Mouse (Mus musculus): ENCODE data around the gene Myo9b. TPM values are rescaled to one million over a fixed set of nuclear protein-coding genes. Genes with fewer than 3 reads are reported as not detected.

The Myo9b gene
- polyA plus RNA-seq, 1 experiment from 2014 or later = 30.4 TPM

DNA sequence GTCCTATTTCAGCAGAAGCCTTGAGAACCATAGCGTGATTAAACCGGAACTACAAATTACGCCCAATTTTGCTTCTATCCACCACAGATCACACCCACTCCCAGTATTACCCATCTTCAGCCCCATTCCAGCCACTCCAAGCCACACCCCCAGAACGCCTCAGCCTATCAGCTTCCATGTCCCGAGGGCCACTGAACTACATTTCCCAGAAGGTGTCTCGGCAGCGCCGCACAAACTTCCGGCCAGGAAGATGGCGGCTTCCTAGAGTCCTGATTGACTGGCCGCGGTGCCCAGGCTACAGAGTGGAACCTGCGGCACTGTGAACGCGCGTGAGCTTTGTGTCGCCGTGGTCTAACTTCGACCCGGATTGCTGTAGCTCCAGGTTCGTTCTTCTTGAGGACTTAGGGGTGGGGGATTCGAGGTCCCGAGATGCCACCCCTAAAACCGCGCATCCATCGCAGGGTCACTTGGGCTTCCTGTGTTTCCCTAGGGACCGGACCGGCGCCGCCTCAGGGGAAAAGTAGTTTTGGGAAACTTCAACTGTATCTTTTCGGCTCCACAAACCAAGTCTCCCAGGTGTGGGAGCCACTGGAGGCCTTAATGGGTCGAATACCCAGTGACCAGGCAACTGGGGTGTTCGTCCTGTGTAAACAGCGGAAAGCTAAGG, 124.3 kb downstream of the Myo9b start, which contains the start of gene Babam1:
Gene Babam1, plus strand, starts transcription at position 223 of the 667 bp plus-strand sequence.
- H3K27ac ChIP-seq = peak within 1 kb of the TSS; percentile 52

DNA sequence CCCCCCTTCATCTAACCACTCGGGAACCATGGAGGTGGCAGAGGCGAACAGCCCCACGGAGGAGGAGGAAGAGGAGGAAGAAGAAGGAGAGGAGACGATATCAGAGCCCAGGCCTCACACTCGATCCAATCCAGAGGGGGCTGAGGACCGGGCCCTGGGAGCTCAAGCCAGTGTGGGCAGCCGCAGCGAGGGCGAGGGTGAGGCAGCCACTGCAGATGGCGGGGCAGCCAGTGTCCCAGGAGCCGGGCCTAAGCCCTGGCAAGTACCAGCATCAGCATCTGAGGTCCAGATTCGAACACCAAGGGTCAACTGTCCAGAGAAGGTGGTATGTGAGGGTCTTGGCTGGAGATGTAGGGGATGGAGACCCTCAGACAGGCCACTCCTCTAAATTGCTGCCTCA, 125.2 kb downstream of the Myo9b start:
- Histone ChIP-seq H3K36me3 (peaks cover 13% of the 10 kb centered on the region), H3K9ac (peak overlapping the region; percentile 83), H3K4me2 (replicated peaks) (peak overlapping the region; percentile 95), H3K4me3 (peak overlapping the region; percentile 78), H3K4me1 (peaks cover 8% of the 10 kb centered on the region), H3K27me3 (no peaks in the 10 kb centered on the region), H3K27ac (no peak overlapping the region), H3K9me3 (replicated peaks) (no peaks in the 10 kb centered on the region)
- 85% methylated on average over 12 of the region's 12 CpGs for WGBS
- no peak for ATAC-seq (ENCODE audit: low FRiP score)

More for the DNA sequence above, 124.3 kb downstream of the Myo9b start, which contains the start of gene Babam1:
- Histone ChIP-seq H3K9me3 (replicated peaks) (no peaks in the 10 kb centered on the region), H3K4me2 (replicated peaks) (peak within 1 kb of the TSS; percentile 95), H3K27me3 (no peaks in the 10 kb centered on the region), H3K4me1 (peaks cover 8% of the 10 kb centered on the region), H3K9ac (peak within 1 kb of the TSS; percentile 83), H3K36me3 (peaks cover 13% of the 10 kb centered on the region), H3K4me3 (peak within 1 kb of the TSS; percentile 78)
- peak; percentile 97 for ATAC-seq (ENCODE audit: low FRiP score)
- WGBS = under 1% methylated on average over 34 of the region's 34 CpGs

DNA sequence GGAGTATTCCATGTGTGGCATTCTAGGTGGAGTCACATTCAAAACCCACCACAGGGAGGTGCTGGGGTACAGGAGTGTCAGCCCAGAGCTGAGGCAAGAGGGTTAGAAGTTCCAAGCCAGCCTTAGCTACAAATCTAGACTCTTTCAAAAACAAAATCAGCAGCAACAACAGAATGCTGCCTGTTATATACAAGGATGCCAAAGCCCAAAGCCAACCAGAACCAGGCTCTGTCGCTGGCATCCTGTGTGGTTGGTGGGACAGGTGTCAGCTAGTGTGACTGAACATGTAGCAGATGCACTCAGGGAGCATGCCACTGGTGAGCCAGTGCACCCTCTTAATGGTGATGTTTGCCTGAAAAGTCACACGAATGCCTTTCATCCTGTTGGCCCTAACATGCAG, 128.3 kb downstream of the Myo9b start:
- H3K27me3 ChIP-seq = no peaks in the 10 kb centered on the region
- H3K4me2 ChIP-seq (replicated peaks) = no peak overlapping the region
- ATAC-seq (ENCODE audit: low FRiP score) = no peak
- H3K4me1 ChIP-seq = peaks cover 8% of the 10 kb centered on the region
- 80% methylated on average over 2 of the region's 2 CpGs for WGBS
- peaks cover 17% of the 10 kb centered on the region for H3K36me3 ChIP-seq
- H3K9ac ChIP-seq = no peak overlapping the region
- no peaks in the 10 kb centered on the region for H3K9me3 ChIP-seq (replicated peaks)
- no peak overlapping the region for H3K27ac ChIP-seq
- H3K4me3 ChIP-seq = no peak overlapping the region

DNA sequence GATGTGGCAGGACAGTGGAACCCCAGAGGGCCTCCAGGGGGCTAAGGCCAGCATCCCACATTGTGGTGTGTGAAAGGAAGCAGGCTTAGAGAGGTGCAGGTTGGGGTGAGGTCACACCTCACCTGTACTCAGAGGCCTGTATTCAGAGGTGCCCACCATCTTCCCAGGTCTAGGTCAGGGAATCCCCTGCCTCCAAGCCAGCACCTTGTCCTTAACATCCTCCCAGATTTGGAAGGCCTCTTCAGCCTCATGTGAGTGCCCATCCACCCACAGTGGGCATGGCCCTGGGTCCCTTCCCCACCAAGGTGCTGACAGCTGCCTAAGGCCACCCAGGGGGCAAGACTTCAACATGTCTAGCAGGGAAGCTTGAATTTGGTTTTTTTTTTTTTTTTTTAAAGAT, 128.9 kb downstream of the Myo9b start:
- ATAC-seq (ENCODE audit: low FRiP score) = no peak
- H3K9ac ChIP-seq = no peak overlapping the region
- H3K27me3 ChIP-seq = no peaks in the 10 kb centered on the region
- no peak overlapping the region for H3K4me3 ChIP-seq
- H3K4me1 ChIP-seq = peaks cover 14% of the 10 kb centered on the region
- H3K4me2 ChIP-seq (replicated peaks) = no peak overlapping the region
- peaks cover 17% of the 10 kb centered on the region for H3K36me3 ChIP-seq
- H3K9me3 ChIP-seq (replicated peaks) = no peaks in the 10 kb centered on the region
- no peak overlapping the region for H3K27ac ChIP-seq

DNA sequence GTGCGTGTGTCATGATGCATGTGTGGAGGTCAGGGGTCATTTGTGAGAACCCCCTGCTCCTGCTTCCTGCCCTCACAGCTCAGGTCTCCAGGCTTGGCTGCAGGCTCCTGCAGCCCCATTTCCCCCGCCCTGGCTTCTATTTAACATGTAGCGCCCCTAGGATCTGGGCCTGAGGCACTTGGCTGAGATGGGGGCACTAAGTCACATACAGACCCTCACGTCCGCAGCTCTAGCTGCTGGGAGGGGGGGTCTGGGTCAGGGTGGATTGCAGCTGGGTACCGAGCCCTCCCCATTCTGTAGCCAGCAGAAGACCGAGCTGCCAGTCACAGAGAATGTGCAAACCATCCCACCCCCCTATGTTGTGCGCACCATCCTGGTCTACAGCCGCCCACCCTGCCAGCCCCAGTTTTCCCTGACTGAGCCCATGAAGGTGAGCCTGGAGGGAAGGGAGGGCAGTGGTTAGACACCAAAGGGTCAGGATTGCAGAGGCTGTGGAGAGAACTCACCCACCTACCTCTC, 130.0 kb downstream of the Myo9b start:
- peaks cover 20% of the 10 kb centered on the region for H3K4me1 ChIP-seq
- no peaks in the 10 kb centered on the region for H3K9me3 ChIP-seq (replicated peaks)
- no peak for ATAC-seq (ENCODE audit: low FRiP score)
- H3K27ac ChIP-seq = no peak overlapping the region
- H3K4me2 ChIP-seq (replicated peaks) = no peak overlapping the region
- no peaks in the 10 kb centered on the region for H3K27me3 ChIP-seq
- no peak overlapping the region for H3K4me3 ChIP-seq
- 83% methylated on average over 9 of the region's 9 CpGs for WGBS
- H3K9ac ChIP-seq = no peak overlapping the region
- peaks cover 17% of the 10 kb centered on the region for H3K36me3 ChIP-seq

DNA sequence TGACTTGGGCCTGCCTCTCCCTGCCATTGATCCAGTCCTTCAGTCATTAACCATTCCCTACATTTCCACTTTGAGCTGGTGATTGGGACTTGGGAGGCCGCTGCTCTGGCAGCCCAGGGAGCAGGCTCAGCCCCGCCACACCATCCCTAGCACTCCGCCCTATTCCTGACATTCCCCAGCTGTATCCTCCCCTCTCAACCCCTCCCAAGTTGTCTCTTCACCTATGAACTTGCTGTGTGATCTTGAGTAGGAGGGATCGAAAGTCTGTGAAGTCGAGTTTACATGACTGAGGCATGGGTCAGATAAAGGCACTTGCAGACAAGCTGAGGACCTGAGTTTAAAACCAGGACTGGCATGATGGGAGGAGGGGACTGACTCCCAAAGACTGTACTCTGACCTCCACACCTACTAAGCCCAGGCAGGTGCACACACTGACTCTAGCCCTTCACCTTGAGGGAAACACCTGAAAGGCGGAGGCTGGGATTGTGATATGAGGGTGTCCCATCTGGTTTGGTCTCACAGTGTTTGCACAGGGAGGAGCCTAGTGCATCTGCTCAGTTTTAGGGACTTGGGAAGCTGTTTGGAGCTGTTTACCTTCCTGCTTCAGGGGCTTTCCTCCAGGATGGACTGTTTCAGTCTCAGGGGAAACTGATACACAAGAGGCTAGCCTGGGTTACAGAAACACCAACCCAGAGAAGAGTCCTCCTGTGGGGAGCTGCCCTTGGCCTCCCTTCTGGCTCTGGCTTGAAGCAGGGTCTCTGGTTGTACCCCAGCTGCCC, 130.8 kb downstream of the Myo9b start:
- no peak for ATAC-seq (ENCODE audit: low FRiP score)
- Histone ChIP-seq H3K27ac (no peak overlapping the region), H3K9me3 (replicated peaks) (no peaks in the 10 kb centered on the region), H3K27me3 (no peaks in the 10 kb centered on the region), H3K4me2 (replicated peaks) (no peak overlapping the region), H3K9ac (no peak overlapping the region), H3K4me3 (no peak overlapping the region), H3K36me3 (peaks cover 16% of the 10 kb centered on the region), H3K4me1 (peaks cover 16% of the 10 kb centered on the region)
- 84% methylated on average over 6 of the region's 6 CpGs for WGBS

DNA sequence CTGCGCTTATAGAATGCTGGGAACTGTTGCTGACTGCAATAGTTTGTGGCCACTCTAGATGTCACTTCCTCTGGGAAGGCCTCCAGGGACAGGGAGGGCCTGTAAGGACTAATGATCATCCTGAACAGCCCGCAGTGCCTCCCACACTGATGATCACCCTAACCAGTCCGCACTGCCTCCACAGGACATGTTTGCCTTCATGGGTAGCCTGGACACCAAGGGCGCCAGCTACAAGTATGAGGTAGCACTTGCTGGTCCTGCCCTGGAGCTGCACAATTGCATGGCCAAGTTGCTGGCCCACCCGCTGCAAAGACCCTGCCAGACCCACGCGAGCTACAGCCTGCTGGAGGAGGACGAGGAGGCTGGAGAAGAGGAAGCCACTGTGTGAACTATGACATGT, 131.5 kb downstream of the Myo9b start:
- ATAC-seq (ENCODE audit: low FRiP score) = no peak
- Histone ChIP-seq H3K4me1 (peaks cover 16% of the 10 kb centered on the region), H3K4me2 (replicated peaks) (no peak overlapping the region), H3K27ac (no peak overlapping the region), H3K9ac (no peak overlapping the region), H3K4me3 (no peak overlapping the region), H3K36me3 (peaks cover 17% of the 10 kb centered on the region), H3K27me3 (no peaks in the 10 kb centered on the region), H3K9me3 (replicated peaks) (no peaks in the 10 kb centered on the region)
- 90% methylated on average over 8 of the region's 8 CpGs for WGBS

DNA sequence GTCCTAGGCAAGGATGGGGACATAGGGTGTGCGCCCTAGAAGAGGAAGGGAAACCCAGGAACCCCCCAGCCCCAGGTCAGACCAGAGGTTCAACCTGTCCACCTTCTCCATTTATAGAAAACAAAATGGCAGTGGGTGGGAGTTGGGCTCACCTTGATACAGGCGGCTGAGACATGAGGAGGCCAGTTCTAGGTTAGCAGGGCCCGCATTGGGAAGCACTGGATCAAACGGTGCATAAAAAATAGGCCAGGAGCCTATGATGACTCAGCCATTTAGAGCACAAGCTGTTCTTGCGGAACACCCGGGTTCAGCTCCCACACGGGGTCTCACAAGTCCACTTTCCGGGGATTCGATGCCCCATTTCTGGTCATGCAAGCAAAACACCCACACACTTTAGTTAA, 132.4 kb downstream of the Myo9b start:
- peak overlapping the region; percentile 82; the same call in 1 of the 2 replicates for H3K4me2 ChIP-seq (replicated peaks)
- H3K9me3 ChIP-seq (replicated peaks) = no peaks in the 10 kb centered on the region
- H3K9ac ChIP-seq = no peak overlapping the region
- WGBS = 86% methylated on average over 9 of the region's 9 CpGs
- H3K27ac ChIP-seq = no peak overlapping the region
- H3K4me3 ChIP-seq = 0 out of 2 replicates have a peak overlapping the region, but pooled peaks have one; percentile 49
- no peaks in the 10 kb centered on the region for H3K27me3 ChIP-seq
- ATAC-seq (ENCODE audit: low FRiP score) = no peak
- peaks cover 17% of the 10 kb centered on the region; the same call in 1 of the 2 replicates for H3K36me3 ChIP-seq
- H3K4me1 ChIP-seq = peaks cover 16% of the 10 kb centered on the region

DNA sequence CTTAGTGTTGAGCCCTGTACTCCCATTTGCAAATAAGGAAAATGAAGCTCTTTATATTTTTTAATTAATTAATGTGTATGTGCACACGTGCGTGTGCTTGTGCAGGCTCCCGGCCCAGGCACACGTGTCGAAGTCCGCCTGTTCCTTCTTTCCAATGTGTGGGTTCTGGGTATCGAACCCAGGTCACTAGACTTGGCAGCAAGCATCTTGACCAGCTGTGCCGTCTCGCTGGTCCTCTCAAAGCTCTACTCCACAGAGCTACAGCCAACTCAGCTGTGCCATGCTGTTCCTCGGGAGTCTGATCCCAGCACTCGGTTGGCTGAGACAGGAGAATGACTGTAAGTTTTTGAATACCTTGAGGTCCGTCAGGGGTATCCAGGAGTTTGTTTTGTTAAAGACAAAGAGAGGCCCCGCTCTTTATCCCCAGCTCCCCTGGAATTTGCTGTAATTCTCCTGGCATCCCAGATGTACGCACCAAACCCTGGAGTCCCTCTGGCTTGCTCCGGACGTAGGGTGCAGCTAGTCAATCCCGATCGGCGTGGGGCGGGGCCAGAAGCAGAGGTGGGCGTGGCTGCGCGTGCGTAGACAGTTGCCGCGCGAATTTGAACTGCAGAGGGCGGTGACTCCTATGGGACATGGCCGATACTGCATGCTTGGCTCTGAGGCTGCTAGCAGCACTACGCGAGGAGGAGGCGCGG, 133.0 kb downstream of the Myo9b start, which contains the start of gene Ankle1:
Gene Ankle1, plus strand, starts transcription at position 610 of the 698 bp plus-strand sequence.
- Histone ChIP-seq H3K27ac (0 out of 2 replicates have a peak within 1 kb of the TSS, but pooled peaks have one; percentile 37), H3K4me2 (replicated peaks) (peak within 1 kb of the TSS; percentile 82), H3K4me1 (peaks cover 16% of the 10 kb centered on the region), H3K27me3 (no peaks in the 10 kb centered on the region), H3K9ac (peak within 1 kb of the TSS; percentile 50), H3K36me3 (peaks cover 17% of the 10 kb centered on the region; the same call in 1 of the 2 replicates), H3K9me3 (replicated peaks) (no peaks in the 10 kb centered on the region), H3K4me3 (peak within 1 kb of the TSS; percentile 49)
- WGBS = 16% methylated on average over 33 of the region's 33 CpGs
- ATAC-seq (ENCODE audit: low FRiP score) = peak; percentile 92

DNA sequence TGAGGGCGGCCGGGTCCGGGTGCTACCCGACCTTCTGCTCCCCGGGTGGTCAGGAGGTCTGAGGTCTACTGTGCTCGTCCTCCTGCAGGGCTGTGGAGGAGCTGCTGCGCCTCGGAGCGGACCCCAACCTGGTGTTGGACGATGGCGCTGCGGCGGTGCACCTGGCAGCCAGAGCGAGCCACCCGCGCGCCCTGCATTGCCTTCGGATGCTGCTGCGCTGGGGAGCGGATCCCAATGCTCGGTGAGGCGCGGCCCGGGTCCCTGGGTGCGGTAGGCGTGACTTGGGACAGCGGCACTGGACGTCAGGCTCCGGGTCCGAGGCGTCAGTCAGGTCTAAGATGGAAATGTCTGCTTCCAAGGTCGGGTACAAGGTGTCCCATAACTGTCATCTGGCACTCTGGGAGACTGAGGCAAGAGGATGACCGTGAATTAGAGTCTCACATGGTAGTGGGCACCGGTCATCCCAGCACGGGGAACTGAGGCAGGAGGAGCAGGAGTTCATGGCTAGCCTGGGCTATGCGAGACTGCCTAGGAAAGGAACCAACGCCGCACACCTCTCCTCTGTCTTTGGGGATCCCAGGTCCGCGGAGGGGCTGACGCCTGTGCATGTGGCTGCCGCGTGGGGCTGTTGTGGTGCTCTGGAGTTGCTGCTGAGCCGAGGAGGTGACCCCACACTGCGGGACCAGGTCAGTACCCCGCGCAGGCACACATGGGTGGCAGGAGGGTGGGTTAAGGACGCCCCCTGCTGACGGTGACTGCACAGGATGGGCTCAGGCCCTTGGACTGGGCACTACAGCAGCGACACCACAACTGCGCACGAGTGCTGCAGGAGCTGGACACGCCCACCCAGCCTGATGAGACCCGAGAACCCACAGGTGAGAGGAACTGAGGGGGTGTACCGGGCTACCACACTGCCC, 133.8 kb downstream of the Myo9b start:
- no peak overlapping the region for H3K27ac ChIP-seq

DNA sequence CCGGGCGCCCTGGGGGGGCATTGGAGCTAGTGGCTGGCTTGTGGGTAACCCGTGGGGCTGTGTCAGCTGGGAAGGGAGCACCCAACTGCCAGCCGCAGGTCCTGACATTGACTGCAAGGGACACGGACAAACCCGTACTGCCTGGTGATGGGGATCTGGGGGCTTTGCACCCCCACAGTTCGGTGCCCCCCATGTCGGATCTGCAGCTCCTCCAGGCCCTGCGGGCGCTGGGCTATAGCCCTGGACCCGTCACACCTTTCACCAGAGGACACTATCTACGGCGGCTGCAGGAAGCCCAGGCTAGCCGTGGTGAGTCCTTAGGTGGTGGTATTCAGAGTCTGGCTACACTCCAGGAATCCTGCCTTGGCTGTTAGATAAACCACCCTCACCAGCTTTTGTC, 134.9 kb downstream of the Myo9b start:
- Histone ChIP-seq H3K4me3 (peak overlapping the region; percentile 49; the same call in 1 of the 2 replicates), H3K9ac (no peak overlapping the region)
- 93% methylated on average over 14 of the region's 14 CpGs for WGBS

More for the DNA sequence above, 133.8 kb downstream of the Myo9b start:
- H3K9me3 ChIP-seq (replicated peaks) = no peaks in the 10 kb centered on the region
- peaks cover 17% of the 10 kb centered on the region; the same call in 1 of the 2 replicates for H3K36me3 ChIP-seq
- no peaks in the 10 kb centered on the region for H3K27me3 ChIP-seq
- H3K4me3 ChIP-seq = peak overlapping the region; percentile 49
- H3K4me2 ChIP-seq (replicated peaks) = peak overlapping the region; percentile 82
- ATAC-seq (ENCODE audit: low FRiP score) = peak; percentile 74
- peak overlapping the region; percentile 50 for H3K9ac ChIP-seq
- under 1% methylated on average over 55 of the region's 55 CpGs for WGBS
- peaks cover 16% of the 10 kb centered on the region for H3K4me1 ChIP-seq

More for the DNA sequence above, 134.9 kb downstream of the Myo9b start:
- Histone ChIP-seq H3K27me3 (no peaks in the 10 kb centered on the region), H3K4me2 (replicated peaks) (peak overlapping the region; percentile 82; the same call in 1 of the 2 replicates), H3K9me3 (replicated peaks) (no peaks in the 10 kb centered on the region), H3K4me1 (peaks cover 19% of the 10 kb centered on the region), H3K36me3 (peaks cover 17% of the 10 kb centered on the region; the same call in 1 of the 2 replicates), H3K27ac (no peak overlapping the region)
- no peak for ATAC-seq (ENCODE audit: low FRiP score)

All from hindbrain, embryonic 12.5 days (tissue).